In the genomic region with DNA sequence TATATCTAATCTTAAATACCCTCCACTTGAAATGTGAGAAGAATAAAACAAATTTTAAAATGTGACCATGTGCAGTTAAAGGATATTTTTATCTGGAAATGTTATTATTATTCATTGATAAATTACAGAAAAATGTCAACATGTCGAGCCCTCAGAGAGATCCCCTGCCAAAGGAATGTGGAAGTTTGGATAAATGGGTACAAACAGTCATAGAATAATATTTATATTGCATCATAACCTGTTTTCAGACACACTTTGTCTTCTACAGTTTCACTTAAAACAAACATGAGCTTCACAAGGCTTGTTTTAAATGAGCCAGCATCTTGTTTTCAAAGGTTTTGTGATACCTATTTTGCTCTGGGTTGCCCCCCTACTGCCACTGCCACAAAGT, we compare ENCODE assay signal across 9 mouse cellular contexts.
"Had no signal": no experiment of that assay in that cellular context is flagged by ENCODE, and none has a peak within 500 bp of the region (broad histone marks: within the 10 kb centered on the region; RNA-seq: fewer than 3 reads in every experiment).

No protein-coding gene starts in this region.

- H3K4me3 ChIP-seq: hindbrain, embryonic 13.5 days; kidney, embryonic 15.5 days; limb, embryonic 15.5 days; midbrain, embryonic 10.5 days; midbrain, embryonic 15.5 days had no signal

- H3K27me3 ChIP-seq: hindbrain, embryonic 13.5 days; kidney, embryonic 15.5 days; limb, embryonic 15.5 days; midbrain, embryonic 15.5 days had no signal

- DNase-seq: right cerebral cortex, adult 18-20 months; right cerebral cortex, postnatal 25 days had no signal

- ATAC-seq: hindbrain, postnatal 0 days; midbrain, embryonic 15.5 days had no signal

- H3K4me1 ChIP-seq: hindbrain, embryonic 13.5 days; limb, embryonic 15.5 days; midbrain, embryonic 10.5 days; midbrain, embryonic 15.5 days had no signal

- H3K9me3 ChIP-seq: hindbrain, embryonic 13.5 days; kidney, embryonic 15.5 days; limb, embryonic 15.5 days; midbrain, embryonic 10.5 days; midbrain, embryonic 15.5 days had no signal

- H3K9ac ChIP-seq: hindbrain, embryonic 13.5 days; kidney, embryonic 15.5 days; limb, embryonic 15.5 days; liver, embryonic 14.5 days; midbrain, embryonic 15.5 days had no signal

- H3K36me3 ChIP-seq: hindbrain, embryonic 13.5 days; kidney, embryonic 15.5 days; limb, embryonic 15.5 days; midbrain, embryonic 10.5 days; midbrain, embryonic 15.5 days had no signal

- H3K4me2 ChIP-seq: hindbrain, embryonic 13.5 days; limb, embryonic 15.5 days; midbrain, embryonic 15.5 days had no signal

- H3K27ac ChIP-seq: hindbrain, embryonic 13.5 days; hindbrain, postnatal 0 days; limb, embryonic 15.5 days; liver, embryonic 14.5 days; midbrain, embryonic 10.5 days; midbrain, embryonic 15.5 days had no signal
